Mouse (Mus musculus) myocyte (in vitro differentiated cells): ENCODE data around the gene Gpcpd1.

Experiments used
- CEBPB ChIP-seq: IDR thresholded peaks from 2 replicates; pipeline ENCODE4 v1.6.1; 2011; ENCODE audit warnings: mild to moderate bottlenecking, moderate library complexity; ENCODE audit not compliant: poor library complexity, insufficient read depth, severe bottlenecking
- E2F4 ChIP-seq: IDR thresholded peaks from one replicate; pipeline ENCODE4 v1.6.1; 2011; ENCODE audit warnings: mild to moderate bottlenecking, control low read depth, moderate library complexity; ENCODE audit not compliant: insufficient read depth
- MAX ChIP-seq: IDR thresholded peaks from one replicate; pipeline ENCODE4 v1.6.1; 2011; ENCODE audit warnings: low read depth, mild to moderate bottlenecking, control low read depth
- MYOD1 ChIP-seq, 3 experiments: IDR thresholded peaks; one replicate each; pipeline ENCODE4 v1.6.1; 2011; ENCODE audit warnings: control low read depth in 2 of 3, low read depth in 2 of 3, mild to moderate bottlenecking in 2 of 3, moderate library complexity in 1 of 3; ENCODE audit not compliant: insufficient read length in 2 of 3, control insufficient read depth in 1 of 3
- MYOG ChIP-seq, 3 experiments: IDR thresholded peaks; one replicate each; pipeline ENCODE4 v1.6.1; 2011; ENCODE audit warnings: control low read depth in 2 of 3, low read depth in 2 of 3, mild to moderate bottlenecking in 2 of 3; ENCODE audit not compliant: insufficient read length in 2 of 3, control insufficient read depth in 1 of 3, insufficient read depth in 1 of 3
- POLR2A ChIP-seq: IDR thresholded peaks from one replicate; pipeline ENCODE4 v1.6.1; 2011; ENCODE audit warnings: low read depth, mild to moderate bottlenecking, control low read depth, moderate library complexity; ENCODE audit not compliant: insufficient read length
- TCF12 ChIP-seq: IDR thresholded peaks from one replicate; pipeline ENCODE4 v1.6.1; 2011; ENCODE audit warnings: mild to moderate bottlenecking, control low read depth; ENCODE audit not compliant: poor library complexity, insufficient read depth, severe bottlenecking
- USF1 ChIP-seq: IDR thresholded peaks from one replicate; pipeline ENCODE4 v1.6.1; 2011; ENCODE audit warnings: low read depth, mild to moderate bottlenecking, control low read depth, moderate library complexity

GRCm38 (mm10) chr2:132603706-132604105, 16.2 kb upstream of the Gpcpd1 start:
- TF ChIP-seq E2F4 (no peak), POLR2A (no peak), TCF12 (no peak), MYOG (IDR thresholded peaks at IDR 0.05; ENCODE audit: control insufficient read depth in 1 of 3, insufficient read depth in 1 of 3, insufficient read length in 2 of 3, low read depth in 2 of 3) (no peak), MAX (no peak), CEBPB (no peak), MYOD1 (IDR thresholded peaks at IDR 0.05; ENCODE audit: control insufficient read depth in 1 of 3, insufficient read length in 2 of 3, low read depth in 2 of 3) (no peak), USF1 (no peak)
